Mouse (Mus musculus) heart, embryonic 10.5 days (tissue): ENCODE data around the gene Mtor. TPM values are rescaled to one million over a fixed set of nuclear protein-coding genes. Genes with fewer than 3 reads are reported as not detected.

Experiments used
- DNase-seq: peaks from one replicate; pipeline ENCODE4 v3.0.0-alpha.2; 2017; ENCODE audit warnings: low spot score
- H3K27ac ChIP-seq: fragments of 300-500 bp; sonication (generic); 2 replicates; pipeline ENCODE4 v1.5.1; 2016; ENCODE audit warnings: mild to moderate bottlenecking
- H3K27me3 ChIP-seq: fragments of 300-500 bp; sonication (generic); 2 replicates; pipeline ENCODE4 v1.6.1; 2016; ENCODE audit warnings: mild to moderate bottlenecking; ENCODE audit not compliant: poor library complexity, insufficient read depth, severe bottlenecking
- H3K36me3 ChIP-seq: fragments of 300-500 bp; sonication (generic); 2 replicates; pipeline ENCODE4 v1.6.1; 2016; ENCODE audit warnings: mild to moderate bottlenecking, moderate library complexity
- H3K4me1 ChIP-seq: fragments of 300-500 bp; sonication (generic); 2 replicates; pipeline ENCODE4 v1.6.1; 2016; ENCODE audit warnings: mild to moderate bottlenecking
- H3K4me3 ChIP-seq: fragments of 300-500 bp; sonication (generic); 2 replicates; pipeline ENCODE4 v1.5.1; 2016; ENCODE audit warnings: mild to moderate bottlenecking, moderate library complexity
- H3K9me3 ChIP-seq: fragments of 300-500 bp; sonication (generic); 2 replicates; pipeline ENCODE4 v1.6.1; 2016; ENCODE audit warnings: mild to moderate bottlenecking, moderate library complexity
- WGBS: fragments of 180-500 bp; shearing (Covaris S2); methylation state at CpG from one replicate; pipeline ENCODE4 v1.1.7; 2016; 5-methylcytosine and 5-hydroxymethylcytosine counted together
- polyA plus RNA-seq: library from polyadenylated mRNA; unstranded; fragments of >200 nt; fragmentation: Nextera tagmentation; extraction: Ambion mirVana; gene quantifications from 2 replicates; pipeline ENCODE4 v1.2.1, GENCODE M21; 2016

Mtor gene
- polyA plus RNA-seq, 1 experiment from 2014 or later = 17.3 TPM

DNA sequence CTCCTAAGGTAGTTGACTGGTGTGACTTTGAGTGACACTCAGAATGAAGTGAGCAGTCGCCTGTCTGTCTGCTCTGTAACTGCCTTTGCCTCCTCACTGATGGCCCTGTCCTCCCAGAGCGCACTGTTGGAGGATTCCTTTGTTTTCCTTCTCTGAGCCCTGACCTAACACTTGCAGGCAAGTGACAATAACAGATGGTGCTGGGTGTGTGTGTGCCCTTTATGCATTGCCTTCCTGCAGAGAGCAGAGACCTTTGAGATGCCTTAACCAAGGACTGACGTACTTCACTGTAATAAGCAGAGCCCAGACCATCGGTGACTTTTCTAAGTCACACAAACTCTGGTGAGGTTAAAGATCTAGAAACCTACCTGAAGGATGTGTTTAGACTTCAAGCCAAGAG lies 82.9 kb downstream of the Mtor start:
- Histone ChIP-seq H3K27ac (no peak overlapping the region), H3K4me1 (no peaks in the 10 kb centered on the region), H3K9me3 (no peaks in the 10 kb centered on the region), H3K36me3 (peaks cover 93% of the 10 kb centered on the region), H3K27me3 (no peaks in the 10 kb centered on the region), H3K4me3 (no peak overlapping the region)
- DNase-seq = no peak
- 83% methylated on average over 4 of the region's 4 CpGs for WGBS

DNA sequence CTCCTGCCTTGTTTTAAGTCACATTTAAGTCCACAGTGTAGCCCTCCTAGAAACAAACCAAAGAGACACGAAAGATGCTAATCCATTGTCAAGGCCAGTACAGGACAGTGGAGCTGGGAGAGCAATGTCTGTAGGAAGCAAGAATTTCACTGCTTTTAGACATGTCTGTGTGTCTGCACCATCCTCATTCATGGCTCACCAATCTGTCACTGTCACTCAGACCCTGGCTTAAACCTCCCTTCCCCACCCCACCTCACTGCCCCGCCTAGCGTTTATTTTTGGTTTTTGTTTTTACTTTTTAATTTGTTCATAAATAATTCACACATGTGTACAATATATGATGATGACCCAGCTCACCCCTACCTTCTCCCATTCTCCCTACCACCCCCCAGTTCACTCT lies 84.1 kb downstream of the Mtor start:
- WGBS = 95% methylated on average over 3 of the region's 3 CpGs
- no peaks in the 10 kb centered on the region for H3K9me3 ChIP-seq
- no peak overlapping the region for H3K4me3 ChIP-seq
- no peaks in the 10 kb centered on the region for H3K4me1 ChIP-seq
- peaks cover 93% of the 10 kb centered on the region for H3K36me3 ChIP-seq
- H3K27me3 ChIP-seq = no peaks in the 10 kb centered on the region
- DNase-seq = no peak
- no peak overlapping the region for H3K27ac ChIP-seq

DNA sequence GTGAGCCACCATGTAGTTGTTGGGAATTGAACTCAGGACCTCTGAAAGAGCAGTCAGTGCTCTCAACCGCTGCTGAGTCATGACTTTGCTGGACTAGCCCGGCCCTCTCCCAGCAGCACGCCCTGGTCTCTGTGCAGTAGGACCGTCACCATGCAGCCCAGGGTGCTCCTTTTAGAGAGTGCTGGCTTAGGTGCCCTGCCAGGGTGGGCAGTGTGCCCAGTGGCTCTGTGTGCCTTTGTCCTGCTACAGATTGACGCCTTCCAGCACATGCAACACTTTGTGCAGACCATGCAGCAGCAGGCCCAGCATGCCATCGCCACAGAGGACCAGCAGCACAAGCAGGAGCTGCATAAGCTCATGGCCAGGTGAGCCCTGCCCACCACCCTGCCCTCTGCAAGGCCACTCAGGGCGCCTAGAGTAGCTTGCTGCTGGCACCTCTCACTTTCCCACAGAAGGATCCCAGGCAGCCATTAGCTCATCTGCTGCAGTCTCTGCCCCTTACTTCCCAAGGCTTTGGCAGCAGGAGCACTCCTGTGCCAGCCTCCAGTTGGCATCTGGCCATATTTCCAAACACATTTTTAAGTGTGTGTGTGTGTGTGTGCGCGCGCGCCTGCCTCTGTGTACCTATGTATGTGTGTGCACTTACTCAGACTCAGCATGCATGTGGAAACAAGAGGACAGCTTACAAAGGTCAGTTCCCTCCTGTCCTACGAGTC lies 85.4 kb downstream of the Mtor start:
- H3K27ac ChIP-seq = no peak overlapping the region
- peaks cover 95% of the 10 kb centered on the region for H3K36me3 ChIP-seq
- 85% methylated on average over 12 of the region's 12 CpGs for WGBS
- no peak overlapping the region for H3K4me3 ChIP-seq
- H3K4me1 ChIP-seq = no peaks in the 10 kb centered on the region
- no peaks in the 10 kb centered on the region for H3K27me3 ChIP-seq
- no peak for DNase-seq
- no peaks in the 10 kb centered on the region for H3K9me3 ChIP-seq

DNA sequence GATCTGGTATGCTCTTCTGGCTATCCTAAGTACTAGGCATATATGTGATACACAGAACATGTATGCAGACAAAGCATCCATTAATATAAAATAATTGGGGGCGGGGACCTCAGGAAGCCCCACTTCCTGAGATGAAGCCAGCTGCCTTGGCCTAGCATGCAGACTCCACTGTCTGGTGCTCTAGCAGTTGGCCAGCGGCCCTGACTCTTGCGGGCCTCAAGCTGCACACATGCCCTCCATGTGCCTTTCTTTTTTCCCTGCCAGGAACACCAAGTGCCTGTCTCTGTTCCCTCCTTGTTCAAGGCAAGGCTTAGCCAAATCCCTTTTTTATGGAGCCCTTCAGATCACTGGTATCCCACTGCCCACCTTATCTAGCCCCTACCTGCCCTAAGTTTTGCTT lies 87.5 kb downstream of the Mtor start:
- DNase-seq = no peak
- Histone ChIP-seq H3K4me3 (no peak overlapping the region), H3K27ac (no peak overlapping the region), H3K27me3 (no peaks in the 10 kb centered on the region), H3K9me3 (no peaks in the 10 kb centered on the region), H3K4me1 (no peaks in the 10 kb centered on the region), H3K36me3 (peaks cover 99% of the 10 kb centered on the region)
- WGBS = 96% methylated on average over 3 of the region's 3 CpGs

DNA sequence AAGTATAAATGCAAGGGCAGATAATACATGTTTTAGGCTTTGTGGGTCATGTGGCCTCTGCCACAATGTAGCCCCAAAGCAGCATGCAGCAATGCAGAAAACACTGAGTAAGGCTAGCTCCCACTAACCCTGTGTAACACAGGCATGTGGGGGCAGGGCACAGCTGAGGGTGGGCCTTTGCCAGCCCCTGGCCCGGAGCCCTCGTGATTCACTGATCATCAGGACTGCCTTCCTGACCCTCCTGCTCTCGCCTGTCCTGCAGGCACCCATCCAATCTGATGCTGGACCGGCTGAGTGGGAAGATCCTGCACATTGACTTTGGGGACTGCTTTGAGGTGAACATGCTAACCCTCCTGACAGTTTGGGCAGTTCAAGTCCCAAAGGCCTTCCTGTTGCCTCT lies 100.7 kb downstream of the Mtor start:
- Histone ChIP-seq H3K4me3 (no peak overlapping the region), H3K27me3 (no peaks in the 10 kb centered on the region), H3K27ac (no peak overlapping the region), H3K4me1 (no peaks in the 10 kb centered on the region), H3K36me3 (peaks cover 92% of the 10 kb centered on the region), H3K9me3 (no peaks in the 10 kb centered on the region)
- DNase-seq = no peak
- WGBS = 87% methylated on average over 4 of the region's 4 CpGs

DNA sequence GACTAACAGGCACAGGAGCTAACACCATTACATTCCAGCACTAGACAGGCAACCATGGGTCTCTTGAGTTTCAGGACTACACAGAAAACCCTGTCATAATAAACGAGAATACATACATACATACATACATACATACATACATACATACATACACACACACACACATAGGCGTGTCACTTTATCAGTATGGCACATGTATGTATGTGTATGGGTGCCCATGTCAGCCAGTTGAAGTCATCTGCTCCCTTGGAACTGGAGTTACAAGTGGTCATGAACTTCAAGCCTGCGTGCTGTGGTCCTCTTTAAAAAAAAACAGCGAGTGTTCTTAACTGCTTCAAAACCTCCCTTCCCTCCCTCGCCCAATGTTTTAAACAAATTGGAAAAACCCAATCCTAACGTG lies 109.4 kb downstream of the Mtor start:
- no peaks in the 10 kb centered on the region for H3K9me3 ChIP-seq
- no peak for DNase-seq
- peaks cover 75% of the 10 kb centered on the region for H3K36me3 ChIP-seq
- H3K4me3 ChIP-seq = peak overlapping the region; percentile 87
- peak overlapping the region; percentile 99 for H3K27ac ChIP-seq
- peaks cover 9% of the 10 kb centered on the region for H3K4me1 ChIP-seq
- no peaks in the 10 kb centered on the region for H3K27me3 ChIP-seq
- whole genome bisulfite sequencing = 26% methylated on average over 6 of the region's 6 CpGs

DNA sequence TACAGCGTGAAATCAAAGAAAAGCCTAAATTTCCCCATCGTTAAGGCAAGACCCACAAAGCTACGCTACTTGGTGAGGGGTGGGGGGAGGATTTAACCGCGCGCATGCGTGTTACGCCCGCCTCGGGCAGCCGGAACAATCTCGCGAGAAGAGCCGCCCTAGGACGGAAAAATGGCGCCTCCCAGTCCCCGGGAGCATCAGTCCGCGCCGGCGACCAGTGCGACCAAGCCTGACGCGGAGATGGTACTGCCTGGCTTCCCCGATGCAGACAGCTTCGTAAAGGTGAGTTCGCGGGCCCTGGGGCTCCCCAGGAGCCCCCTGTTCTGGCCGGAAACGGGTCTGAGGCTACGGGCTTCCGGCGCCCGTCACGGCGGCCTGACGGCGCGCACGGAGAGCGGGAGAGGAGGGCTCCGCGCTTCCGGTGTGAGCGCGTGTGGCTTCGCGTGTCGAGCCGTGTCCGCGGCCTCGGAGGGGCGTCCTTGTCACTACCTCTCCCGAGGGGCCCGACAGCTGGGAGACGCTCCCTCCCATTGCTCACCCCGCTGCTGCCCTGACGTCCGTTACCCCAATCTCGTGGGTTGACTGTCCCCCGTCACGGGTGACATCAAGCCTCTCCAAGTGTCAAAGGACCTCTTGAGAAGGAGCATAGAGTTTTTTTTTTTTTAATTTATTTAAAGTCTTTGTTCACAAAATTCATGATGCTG lies 110.0 kb downstream of the Mtor start, which contains the start of gene Exosc10:
TSS of gene Exosc10 (plus strand) at position 133 of the 704 bp plus-strand sequence.
- Histone ChIP-seq H3K4me1 (peaks cover 9% of the 10 kb centered on the region), H3K36me3 (peaks cover 75% of the 10 kb centered on the region), H3K27me3 (no peaks in the 10 kb centered on the region), H3K27ac (peak within 1 kb of the TSS; percentile 99), H3K4me3 (peak within 1 kb of the TSS; percentile 87), H3K9me3 (no peaks in the 10 kb centered on the region)
- whole genome bisulfite sequencing = under 1% methylated on average over 63 of the region's 63 CpGs
- DNase-seq = peak; percentile 93

DNA sequence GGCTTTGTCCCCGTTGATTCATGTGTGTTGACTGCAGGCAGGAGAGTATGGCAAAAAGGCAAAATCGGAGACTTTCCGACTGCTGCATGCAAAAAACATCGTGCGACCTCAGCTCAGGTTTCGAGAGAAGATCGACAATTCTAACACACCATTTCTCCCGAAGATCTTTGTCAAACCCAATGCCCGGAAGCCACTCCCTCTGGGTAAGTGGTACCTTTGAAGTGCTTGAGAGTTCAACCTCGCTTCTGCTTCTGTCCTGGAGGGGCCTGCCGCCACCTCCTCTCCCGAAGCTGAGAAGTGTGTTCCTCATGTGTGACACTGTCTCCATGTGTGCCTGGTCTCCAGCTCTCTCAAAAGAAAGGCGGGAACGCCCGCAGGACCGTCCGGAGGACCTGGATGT lies 114.3 kb downstream of the Mtor start:
- Histone ChIP-seq H3K27me3 (no peaks in the 10 kb centered on the region), H3K9me3 (no peaks in the 10 kb centered on the region), H3K4me3 (no peak overlapping the region), H3K27ac (no peak overlapping the region), H3K4me1 (peaks cover 9% of the 10 kb centered on the region), H3K36me3 (peaks cover 82% of the 10 kb centered on the region)
- WGBS = 92% methylated on average over 17 of the region's 17 CpGs
- no peak for DNase-seq

DNA sequence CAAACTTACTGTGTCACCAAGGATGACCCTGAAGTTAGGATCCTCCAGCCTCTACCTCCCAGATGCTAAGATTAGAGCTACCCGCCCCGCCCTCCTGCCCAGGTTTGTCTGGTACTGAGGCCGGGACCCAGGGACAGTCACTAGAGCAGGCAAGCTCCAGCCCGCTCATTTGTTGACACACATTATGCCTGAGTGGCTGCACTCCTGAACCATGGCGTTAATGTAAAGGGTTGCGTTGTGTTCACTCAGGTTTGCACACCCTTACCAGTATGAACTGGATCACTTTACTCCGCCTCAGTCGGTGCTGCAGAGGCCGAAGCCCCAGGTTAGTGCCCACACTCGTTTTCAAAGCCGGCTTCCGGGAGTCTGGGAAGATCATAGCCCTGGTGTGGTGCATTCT lies 115.2 kb downstream of the Mtor start:
- Histone ChIP-seq H3K36me3 (peaks cover 91% of the 10 kb centered on the region), H3K9me3 (no peaks in the 10 kb centered on the region), H3K27me3 (no peaks in the 10 kb centered on the region), H3K4me3 (no peak overlapping the region), H3K27ac (no peak overlapping the region), H3K4me1 (peaks cover 6% of the 10 kb centered on the region)
- 96% methylated on average over 12 of the region's 12 CpGs for WGBS
- DNase-seq = no peak

DNA sequence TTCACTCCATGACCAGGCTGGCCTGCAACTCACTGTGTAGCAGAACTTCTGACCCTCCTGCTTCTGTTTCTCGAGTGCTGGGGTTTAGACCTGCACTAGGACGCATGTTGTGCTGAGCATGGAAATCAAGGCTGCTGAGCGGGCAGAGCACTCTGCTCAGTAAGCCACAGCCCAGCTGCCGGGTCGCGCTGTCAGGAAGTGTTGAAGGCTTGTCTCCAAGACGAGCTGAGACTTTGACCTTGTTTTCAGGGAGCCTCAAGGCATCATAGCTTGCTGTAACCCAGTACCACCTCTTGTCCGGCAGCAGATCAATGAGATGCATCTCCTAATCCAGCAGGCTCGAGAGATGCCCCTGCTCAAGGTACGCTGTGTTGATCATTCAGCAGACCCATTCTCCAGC lies 121.7 kb downstream of the Mtor start:
- Histone ChIP-seq H3K27me3 (no peaks in the 10 kb centered on the region), H3K9me3 (no peaks in the 10 kb centered on the region), H3K4me1 (no peaks in the 10 kb centered on the region), H3K4me3 (no peak overlapping the region), H3K27ac (no peak overlapping the region), H3K36me3 (peaks cover 98% of the 10 kb centered on the region)
- 87% methylated on average over 10 of the region's 10 CpGs for WGBS
- DNase-seq = no peak

DNA sequence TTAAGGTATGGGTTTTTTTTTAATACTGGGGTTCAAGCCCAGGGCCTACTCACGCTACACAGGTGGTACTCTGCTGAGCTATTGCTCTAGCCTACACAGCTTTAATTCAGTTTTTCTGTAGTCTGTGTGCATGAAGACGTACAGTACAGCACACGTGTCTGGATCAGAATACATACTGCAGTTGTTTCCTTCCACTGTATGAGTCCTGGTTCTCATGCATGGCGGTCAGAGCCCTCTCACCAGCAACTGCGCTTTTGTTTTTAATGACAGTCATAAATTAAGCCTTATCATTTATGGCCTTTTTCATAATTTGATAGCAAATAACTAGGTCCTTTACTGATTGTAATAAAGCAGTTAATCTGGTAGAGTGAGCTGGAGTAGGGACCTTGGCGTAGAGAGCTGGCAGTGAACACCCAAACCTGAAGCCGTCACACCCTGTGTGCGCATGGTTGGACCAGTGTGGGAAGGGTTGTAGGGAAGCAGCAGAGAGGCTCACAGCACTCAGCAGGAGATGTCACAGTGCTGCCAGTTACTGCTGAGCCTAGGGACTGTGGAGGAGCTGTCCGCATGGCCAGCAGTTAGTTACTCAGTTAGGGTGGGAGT lies 122.4 kb downstream of the Mtor start:
- H3K9me3 ChIP-seq = no peaks in the 10 kb centered on the region
- DNase-seq = no peak
- 95% methylated on average over 9 of the region's 9 CpGs for WGBS
- no peaks in the 10 kb centered on the region for H3K4me1 ChIP-seq
- no peaks in the 10 kb centered on the region for H3K27me3 ChIP-seq
- no peak overlapping the region for H3K27ac ChIP-seq
- no peak overlapping the region for H3K4me3 ChIP-seq
- H3K36me3 ChIP-seq = peaks cover 98% of the 10 kb centered on the region

DNA sequence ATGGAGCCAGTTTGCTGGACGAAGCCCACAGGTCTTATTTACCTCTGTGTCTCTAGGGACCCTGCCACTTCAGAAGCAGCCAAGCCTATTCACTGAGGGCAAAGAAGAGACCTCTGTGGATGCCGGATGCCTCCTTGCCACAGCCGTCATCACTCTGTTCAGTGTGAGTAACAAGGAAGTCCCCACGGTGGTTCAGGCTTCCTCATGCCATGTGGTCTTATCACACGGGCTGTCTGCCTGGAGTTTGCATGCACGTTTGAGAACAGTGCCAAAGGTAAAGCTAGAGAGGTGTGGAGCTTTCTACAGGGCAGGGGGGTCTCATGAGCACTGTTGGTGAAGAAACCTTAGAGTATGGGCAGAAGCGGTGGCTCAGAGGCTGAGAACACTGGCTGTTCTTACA lies 124.8 kb downstream of the Mtor start:
- no peak for DNase-seq
- WGBS = 80% methylated on average over 7 of the region's 7 CpGs
- H3K36me3 ChIP-seq = peaks cover 98% of the 10 kb centered on the region
- no peaks in the 10 kb centered on the region for H3K4me1 ChIP-seq
- no peak overlapping the region for H3K27ac ChIP-seq
- no peaks in the 10 kb centered on the region for H3K9me3 ChIP-seq
- H3K27me3 ChIP-seq = no peaks in the 10 kb centered on the region
- no peak overlapping the region for H3K4me3 ChIP-seq

DNA sequence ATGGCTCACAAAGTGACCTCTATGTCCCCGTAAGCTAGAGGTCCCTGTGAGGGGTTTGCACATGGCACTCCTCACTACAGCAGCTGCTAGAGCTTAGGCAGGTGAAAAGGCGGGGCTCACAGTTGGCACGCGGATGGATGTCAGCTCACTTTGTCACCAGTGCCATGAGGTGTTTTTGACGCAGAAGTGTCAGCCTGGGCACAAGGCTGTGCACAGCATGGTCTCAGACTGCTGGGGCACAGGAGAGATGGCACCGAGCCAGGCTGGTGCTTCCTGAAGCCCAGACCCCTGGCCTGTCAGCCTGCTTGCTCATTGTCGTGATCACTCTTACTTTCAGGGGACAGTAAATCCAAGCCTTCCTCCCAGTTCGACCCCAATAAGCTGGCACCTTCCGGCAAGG lies 132.4 kb downstream of the Mtor start:
- 88% methylated on average over 9 of the region's 9 CpGs for WGBS
- Histone ChIP-seq H3K27ac (no peak overlapping the region), H3K4me1 (peaks cover 18% of the 10 kb centered on the region; the same call in 1 of the 2 replicates), H3K36me3 (peaks cover 79% of the 10 kb centered on the region), H3K9me3 (no peaks in the 10 kb centered on the region), H3K4me3 (no peak overlapping the region), H3K27me3 (no peaks in the 10 kb centered on the region)
- DNase-seq = no peak
